In the genomic region with DNA sequence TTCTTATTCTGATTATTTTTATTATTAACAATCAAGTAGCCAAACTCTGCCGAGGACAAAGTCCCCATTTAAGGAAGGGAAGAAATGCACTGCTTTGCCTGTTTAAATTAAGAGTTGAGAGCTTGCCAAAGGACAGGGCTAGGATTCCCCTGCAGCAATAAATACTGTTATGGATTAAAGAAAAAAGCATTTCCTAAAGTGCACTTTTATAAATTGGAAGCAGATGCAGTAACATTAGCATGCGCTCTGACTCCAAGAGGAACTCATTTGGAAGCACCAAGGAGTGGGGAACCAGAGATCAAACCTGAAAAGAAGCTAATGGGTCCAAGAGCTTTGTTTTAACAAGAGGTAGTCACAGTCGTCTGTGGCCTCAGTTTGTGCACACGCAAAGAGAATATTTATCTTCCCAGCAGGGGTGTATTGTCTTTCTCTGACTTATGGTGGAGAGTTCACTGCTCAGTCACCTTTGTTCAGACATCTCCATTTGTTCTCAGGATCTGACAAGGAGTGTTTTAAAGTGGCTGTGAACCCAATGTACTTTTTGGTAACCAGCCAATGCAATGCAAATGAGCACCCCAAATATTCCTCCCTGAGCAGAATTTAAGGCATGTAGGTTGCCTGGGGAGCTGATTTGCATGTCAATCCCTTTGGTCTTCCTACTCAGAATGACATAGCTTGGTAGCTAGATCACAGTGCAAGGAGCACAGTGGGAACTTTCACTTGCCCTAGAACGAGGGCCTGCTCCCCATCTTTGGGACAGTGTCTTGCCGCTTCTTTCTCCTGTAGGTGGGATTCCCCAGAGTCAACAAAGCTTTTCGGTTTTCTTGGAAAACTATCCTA, we compare ENCODE assay signal across 9 mouse cellular contexts.
DNase-seq lines count a peak whose midpoint lies in the region; ATAC-seq lines count a peak whose summit lies in the region.
"Had no signal": no experiment of that assay in that cellular context is flagged by ENCODE, and none has a peak within 500 bp of the region (broad histone marks: within the 10 kb centered on the region; RNA-seq: fewer than 3 reads in every experiment).

No protein-coding gene starts in this region.

- H3K9me3 ChIP-seq in forebrain, embryonic 13.5 days (replicated peaks): no peaks in the 10 kb centered on the region
- no peaks in the 10 kb centered on the region for H3K9me3 ChIP-seq in forebrain, embryonic 12.5 days
- H3K9me3 ChIP-seq in embryonic facial prominence, embryonic 13.5 days: no peaks in the 10 kb centered on the region; the same call in 1 of the 2 replicates
- H3K9me3 ChIP-seq in limb, embryonic 12.5 days: no peaks in the 10 kb centered on the region

- ATAC-seq in forebrain, embryonic 13.5 days: peak; percentile 62
- ATAC-seq in forebrain, embryonic 12.5 days (ENCODE audit: low FRiP score): no peak
- peak; percentile 56 for ATAC-seq in embryonic facial prominence, embryonic 13.5 days (ENCODE audit: insufficient number of reproducible peaks, insufficient read depth, low FRiP score, low TSS enrichment, low read depth)
- no peak for ATAC-seq in limb, embryonic 12.5 days (ENCODE audit: insufficient number of reproducible peaks, insufficient read depth, low FRiP score, low TSS enrichment, low read depth)

- no peak overlapping the region for H3K9ac ChIP-seq in forebrain, embryonic 13.5 days
- H3K9ac ChIP-seq in forebrain, embryonic 12.5 days: no peak overlapping the region
- H3K9ac ChIP-seq in embryonic facial prominence, embryonic 13.5 days: no peak overlapping the region
- H3K9ac ChIP-seq in limb, embryonic 12.5 days (replicated peaks): no peak overlapping the region

- H3K4me1 ChIP-seq in forebrain, embryonic 13.5 days: peaks cover 16% of the 10 kb centered on the region
- peaks cover 11% of the 10 kb centered on the region for H3K4me1 ChIP-seq in forebrain, embryonic 12.5 days
- peaks cover 23% of the 10 kb centered on the region for H3K4me1 ChIP-seq in embryonic facial prominence, embryonic 13.5 days
- H3K4me1 ChIP-seq in limb, embryonic 12.5 days (replicated peaks): peaks cover 10% of the 10 kb centered on the region

- 15% methylated on average over 7 of the region's 7 CpGs for WGBS in forebrain, embryonic 13.5 days
- 22% methylated on average over 7 of the region's 7 CpGs for WGBS in forebrain, embryonic 12.5 days
- 13% methylated on average over 7 of the region's 7 CpGs for WGBS in embryonic facial prominence, embryonic 13.5 days
- WGBS in limb, embryonic 12.5 days: 17% methylated on average over 7 of the region's 7 CpGs

- no peaks in the 10 kb centered on the region for H3K27me3 ChIP-seq in forebrain, embryonic 13.5 days
- no peaks in the 10 kb centered on the region for H3K27me3 ChIP-seq in forebrain, embryonic 12.5 days
- no peaks in the 10 kb centered on the region for H3K27me3 ChIP-seq in embryonic facial prominence, embryonic 13.5 days
- no peaks in the 10 kb centered on the region for H3K27me3 ChIP-seq in limb, embryonic 12.5 days

- H3K27ac ChIP-seq in forebrain, embryonic 13.5 days: no peak overlapping the region
- no peak overlapping the region for H3K27ac ChIP-seq in forebrain, embryonic 12.5 days
- peak overlapping the region; percentile 72 for H3K27ac ChIP-seq in embryonic facial prominence, embryonic 13.5 days
- H3K27ac ChIP-seq in limb, embryonic 12.5 days: peak overlapping the region; percentile 56; the same call in 1 of the 2 replicates

- no peak overlapping the region for H3K4me3 ChIP-seq in forebrain, embryonic 13.5 days
- H3K4me3 ChIP-seq in forebrain, embryonic 12.5 days (replicated peaks): no peak overlapping the region
- H3K4me3 ChIP-seq in embryonic facial prominence, embryonic 13.5 days: no peak overlapping the region
- no peak overlapping the region for H3K4me3 ChIP-seq in limb, embryonic 12.5 days (replicated peaks)

- no peaks in the 10 kb centered on the region for H3K36me3 ChIP-seq in forebrain, embryonic 13.5 days (ENCODE audit: poor library complexity, severe bottlenecking)
- no peaks in the 10 kb centered on the region for H3K36me3 ChIP-seq in forebrain, embryonic 12.5 days (replicated peaks)
- H3K36me3 ChIP-seq in embryonic facial prominence, embryonic 13.5 days: no peaks in the 10 kb centered on the region
- no peaks in the 10 kb centered on the region for H3K36me3 ChIP-seq in limb, embryonic 12.5 days

- H3K4me2 ChIP-seq in forebrain, embryonic 13.5 days: no peak overlapping the region
- H3K4me2 ChIP-seq in forebrain, embryonic 12.5 days: no peak overlapping the region
- H3K4me2 ChIP-seq in embryonic facial prominence, embryonic 13.5 days: no peak overlapping the region; the same call in 1 of the 2 replicates
- no peak overlapping the region for H3K4me2 ChIP-seq in limb, embryonic 12.5 days

- peak; percentile 13 for DNase-seq in Muller cell, postnatal 12 days (ENCODE audit: inconsistent ontology term)
- no peak for DNase-seq in heart, adult 18-20 months
- no peak for DNase-seq in adrenal gland, postnatal 25 days
- no peak for DNase-seq in layer of hippocampus, adult 11-12 months (ENCODE audit: low spot score)
- DNase-seq: thymus, postnatal 14 days had no signal

Comparison
In these comparisons a context has a peak if more than half of its experiments do, and no peak if none do; other contexts are left out.
1. ATAC-seq: peak in forebrain, embryonic 13.5 days (single experiment) and embryonic facial prominence, embryonic 13.5 days (single experiment); none in forebrain, embryonic 12.5 days (single experiment) and limb, embryonic 12.5 days (single experiment).
2. H3K27ac ChIP-seq: peak in embryonic facial prominence, embryonic 13.5 days (single experiment) and limb, embryonic 12.5 days (single experiment); none in forebrain, embryonic 13.5 days (single experiment) and forebrain, embryonic 12.5 days (single experiment).